Comparison of ENCODE assay signal across 19 mouse cellular contexts in the genomic region with DNA sequence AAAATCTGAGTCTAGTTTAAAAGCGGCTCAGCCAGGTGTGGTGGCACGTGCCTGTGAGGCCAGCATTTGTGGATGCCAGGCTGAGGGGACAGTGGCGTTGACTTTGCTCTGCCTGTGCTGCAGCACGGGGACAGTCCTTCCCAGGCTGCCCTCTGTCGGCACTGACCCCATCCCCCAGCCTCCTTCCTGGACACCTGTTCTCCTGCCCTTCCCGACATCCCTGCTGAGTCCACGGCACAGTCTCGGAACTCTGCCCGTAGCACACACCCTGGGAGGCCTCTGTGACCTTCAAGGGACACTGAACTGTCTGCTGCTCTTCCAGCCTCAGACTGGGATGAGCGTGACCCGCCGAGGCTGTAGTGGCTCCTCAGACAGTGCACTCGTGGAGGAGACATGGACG. TPM values are rescaled to one million over a fixed set of nuclear protein-coding genes. Genes with fewer than 3 reads are reported as not detected.
A peak's percentile ranks its signal among the peaks of the same experiment; 100 is the strongest.
DNase-seq lines count a peak whose midpoint lies in the region; ATAC-seq and TF ChIP-seq lines count a peak whose summit lies in the region.
"Had no signal": no experiment of that assay in that cellular context is flagged by ENCODE, and none has a peak within 500 bp of the region (broad histone marks: within the 10 kb centered on the region; RNA-seq: fewer than 3 reads in every experiment).

No protein-coding gene starts in this region.

- whole genome bisulfite sequencing in neural tube, embryonic 15.5 days, result 90% methylated on average over 14 of the region's 14 CpGs

- no peaks in the 10 kb centered on the region for H3K9me3 ChIP-seq in neural tube, embryonic 15.5 days (replicated peaks)
- H3K9me3 ChIP-seq: kidney, embryonic 15.5 days; midbrain, embryonic 15.5 days had no signal

- peak overlapping the region; percentile 7; the same call in 1 of the 2 replicates for H3K27ac ChIP-seq in cortical plate, adult 2 months (ENCODE audit: insufficient read depth, low read length)
- H3K27ac ChIP-seq in neural tube, embryonic 15.5 days (replicated peaks), result no peak overlapping the region
- H3K27ac ChIP-seq: hindbrain, embryonic 14.5 days; kidney, embryonic 15.5 days; liver, embryonic 14.5 days; midbrain, embryonic 15.5 days had no signal

- no peak for ATAC-seq in neural tube, embryonic 15.5 days (ENCODE audit: low FRiP score)
- ATAC-seq: midbrain, embryonic 15.5 days; Patski had no signal

- no peak overlapping the region for H3K9ac ChIP-seq in neural tube, embryonic 15.5 days (replicated peaks)
- H3K9ac ChIP-seq: hindbrain, embryonic 14.5 days; kidney, embryonic 15.5 days; liver, embryonic 14.5 days; midbrain, embryonic 15.5 days had no signal

- H3K4me1 ChIP-seq in cortical plate, adult 2 months (ENCODE audit: control insufficient read depth, insufficient read depth, low read length), result peaks cover 9% of the 10 kb centered on the region
- no peaks in the 10 kb centered on the region for H3K4me1 ChIP-seq in neural tube, embryonic 15.5 days
- H3K4me1 ChIP-seq: kidney, embryonic 15.5 days; midbrain, embryonic 15.5 days had no signal

- no peak for TF ChIP-seq CTCF in cortical plate, adult 2 months (IDR thresholded peaks at IDR 0.05; ENCODE audit: extremely low read depth, insufficient read depth, low read length)

- no peak for TF ChIP-seq POLR2A in cortical plate, adult 2 months (IDR thresholded peaks at IDR 0.05; ENCODE audit: extremely low read depth, insufficient read depth, low read length)

- peak; percentile 30 for DNase-seq in adrenal gland, postnatal 14 days
- no peak for DNase-seq in adrenal gland, postnatal 10 days
- peak; percentile 19 for DNase-seq in kidney, adult 18-20 months
- no peak for DNase-seq in kidney, postnatal 4 days
- DNase-seq in cerebellum, adult 11-12 months, result peak; percentile 90
- DNase-seq in urinary bladder, postnatal 25 days (ENCODE audit: low spot score), result no peak
- DNase-seq: retina, postnatal 1 day; spleen, adult 18-20 months had no signal

- H3K4me2 ChIP-seq in neural tube, embryonic 15.5 days, result no peak overlapping the region
- H3K4me2 ChIP-seq: heart, embryonic 11.5 days; hindbrain, embryonic 14.5 days; kidney, embryonic 15.5 days; midbrain, embryonic 15.5 days had no signal

- H3K4me3 ChIP-seq in cortical plate, adult 2 months (ENCODE audit: insufficient read depth, low read length), result no peak overlapping the region
- H3K4me3 ChIP-seq in neural tube, embryonic 15.5 days (replicated peaks), result no peak overlapping the region
- H3K4me3 ChIP-seq: kidney, embryonic 15.5 days; midbrain, embryonic 15.5 days had no signal

- no peaks in the 10 kb centered on the region for H3K27me3 ChIP-seq in neural tube, embryonic 15.5 days (replicated peaks)
- H3K27me3 ChIP-seq: kidney, embryonic 15.5 days; midbrain, embryonic 15.5 days; Patski had no signal

- peaks cover 87% of the 10 kb centered on the region for H3K36me3 ChIP-seq in neural tube, embryonic 15.5 days

RNA-seq across cellular contexts. Expression of gene Cog2, which starts 9.5 kb away (rescaled TPM):
- total RNA-seq in adrenal gland, postnatal 14 days (2021), result 40.4 and 40.9 TPM in 2 replicates
- 10 to 100 TPM; 34.1 to 36.3 TPM for total RNA-seq in adrenal gland, postnatal 10 days (2021)
- 27.0 and 29.0 TPM in 2 replicates for polyA plus RNA-seq in cortical plate, adult 2 months (2012; rRNA removed)
- 30.4 and 32.2 TPM in 2 replicates for polyA plus RNA-seq in neural tube, embryonic 15.5 days (2015; fragmentation: Nextera tagmentation; extraction: Ambion mirVana)

RNA-seq across cellular contexts. Expression of gene Agt, which starts 39.4 kb away (rescaled TPM):
- 14.3 and 172 TPM in 2 replicates for total RNA-seq in adrenal gland, postnatal 14 days (2021)
- 100 to 1,000 TPM; 124 to 320 TPM for total RNA-seq in adrenal gland, postnatal 10 days (2021)
- polyA plus RNA-seq in cortical plate, adult 2 months (2012; rRNA removed), result 16.6 and 17.2 TPM in 2 replicates
- 1.8 and 1.9 TPM in 2 replicates for polyA plus RNA-seq in neural tube, embryonic 15.5 days (2015; fragmentation: Nextera tagmentation; extraction: Ambion mirVana)
- polyA plus RNA-seq: embryonic facial prominence, embryonic 11.5 days; limb, embryonic 11.5 days had no signal

RNA-seq across cellular contexts. Expression of gene Capn9, which starts 45.8 kb away (rescaled TPM):
- total RNA-seq in adrenal gland, postnatal 14 days (2021), result 0.26 TPM in 1 of 2 replicates, not detected in the other
- total RNA-seq in adrenal gland, postnatal 10 days (2021), result under 1 TPM in 1 of 2 experiments, not detected in 1; 0.18 TPM
- 0.04 and 0.09 TPM in 2 replicates for polyA plus RNA-seq in cortical plate, adult 2 months (2012; rRNA removed)
- 0.17 and 0.45 TPM in 2 replicates for polyA plus RNA-seq in neural tube, embryonic 15.5 days (2015; fragmentation: Nextera tagmentation; extraction: Ambion mirVana)
- polyA plus RNA-seq: embryonic facial prominence, embryonic 11.5 days; heart, embryonic 11.5 days; limb, embryonic 11.5 days; liver, embryonic 14.5 days; midbrain, embryonic 15.5 days; neural tube, embryonic 11.5 days; Patski had no signal

Comparison
In these comparisons a context has a peak if more than half of its experiments do, and no peak if none do; other contexts are left out.
1. DNase-seq: peak in adrenal gland, postnatal 14 days (single experiment), kidney, adult 18-20 months (single experiment) and cerebellum, adult 11-12 months (single experiment); none in adrenal gland, postnatal 10 days (single experiment), kidney, postnatal 4 days (0 of 2) and urinary bladder, postnatal 25 days (single experiment).